Mouse (Mus musculus) ZHBTc4 (cell line): ENCODE data around the gene Gm572.

ENCODE experiments used
- DNase-seq: peaks from one replicate; pipeline ENCODE4 v3.0.0-alpha.2; 2011; ENCODE audit warnings: low read depth, low spot score

Gene Gm572

DNA sequence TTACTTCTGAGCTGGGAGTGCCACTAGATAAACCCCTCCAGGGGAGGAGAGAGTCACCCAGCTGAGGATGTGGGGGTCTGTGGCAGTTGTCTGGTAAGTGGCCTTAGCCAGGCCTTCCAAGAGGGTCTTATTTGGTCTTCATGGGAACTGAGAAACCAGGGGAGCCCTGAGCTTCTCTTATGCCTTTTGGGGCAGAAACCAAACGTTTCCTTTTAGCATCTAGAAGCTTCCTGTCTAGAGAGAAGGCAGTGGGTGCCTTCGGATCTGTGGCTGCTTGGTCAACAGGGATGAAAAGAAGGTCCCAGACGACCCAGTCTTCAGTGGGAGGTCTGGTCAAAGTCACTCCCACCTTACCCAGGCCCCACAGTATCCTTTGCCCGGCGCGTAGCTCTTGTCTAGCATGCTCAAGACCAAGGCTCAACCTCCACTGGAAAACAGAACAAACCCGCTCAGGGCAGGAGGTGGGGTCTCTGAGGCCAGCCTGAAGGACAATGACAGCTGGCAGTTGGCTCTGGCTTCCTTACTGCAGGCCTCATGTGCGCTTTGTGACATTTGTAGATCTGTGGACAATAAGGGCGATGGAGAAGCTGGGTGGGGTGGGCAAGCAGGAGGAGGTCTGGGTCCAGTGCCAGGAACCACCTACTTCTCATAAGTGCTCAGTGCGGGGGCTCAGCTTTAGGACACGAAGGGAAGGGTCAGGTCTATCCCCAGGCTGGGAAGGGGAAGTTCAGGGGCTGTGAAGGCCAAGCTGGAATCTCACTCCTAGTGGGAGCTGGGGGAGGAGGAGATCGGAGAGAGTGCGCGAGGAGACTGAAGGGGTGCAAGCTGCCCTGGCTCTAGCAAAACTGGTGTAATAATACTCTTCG lies at the start of gene Gm572:
Gm572 (plus strand) TSS at position 27 of the 866 bp plus-strand sequence.
- no peak for DNase-seq

GRCm38 (mm10) chr4:148593996-148594395 lies 49.1 kb upstream of the Gm572 start:
- DNase-seq, result no peak

- no peak for DNase-seq
These were observed 47.2 kb upstream of the Gm572 start for GRCm38 (mm10) chr4:148595916-148596315.

DNA sequence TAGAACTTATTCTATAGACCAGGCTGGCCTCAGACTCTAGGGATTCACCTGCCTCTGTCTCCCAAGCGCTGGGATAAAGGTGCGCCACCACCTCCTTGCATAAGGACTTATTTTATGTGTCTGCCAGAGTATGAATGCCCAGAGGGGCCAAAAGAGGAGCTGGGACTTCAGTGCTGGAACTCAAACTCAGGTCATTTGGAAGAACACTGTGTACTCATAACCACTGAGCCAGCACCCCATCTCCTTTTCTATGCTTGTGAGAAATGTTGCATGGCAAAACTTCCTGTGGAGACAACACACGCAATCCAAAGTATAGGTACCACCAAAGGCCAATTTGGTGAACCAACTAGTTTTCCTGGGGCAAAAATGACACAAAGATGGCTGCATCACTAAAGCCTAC lies 46.4 kb upstream of the Gm572 start:
- no peak for DNase-seq

GRCm38 (mm10) chr4:148598826-148599225 lies 44.3 kb upstream of the Gm572 start:
- peak; percentile 37 for DNase-seq

GRCm38 (mm10) chr4:148600316-148600715 lies 42.8 kb upstream of the Gm572 start:
- peak; percentile 56 for DNase-seq

DNA sequence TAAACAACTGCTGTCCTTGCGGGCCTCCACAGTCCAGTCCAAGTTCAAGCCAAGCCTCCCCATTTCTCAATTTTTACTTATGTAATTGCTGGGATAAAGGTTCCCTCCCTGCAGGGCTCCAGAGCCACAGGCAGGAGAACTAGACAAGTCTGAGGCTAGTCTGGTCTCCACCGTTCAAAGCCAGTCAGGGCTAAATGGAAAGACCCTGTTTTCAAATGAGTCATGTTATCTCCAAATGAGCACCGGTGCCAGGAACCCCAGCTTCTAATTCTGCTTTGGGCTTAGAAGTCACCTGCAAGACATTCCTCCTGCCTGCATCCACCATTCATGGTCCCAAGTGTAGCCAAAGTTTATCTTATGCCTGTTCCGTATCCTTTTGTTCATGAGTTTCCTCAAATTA lies 41.2 kb upstream of the Gm572 start:
- DNase-seq, result no peak

- no peak for DNase-seq
These were observed 40.6 kb upstream of the Gm572 start, which contains the start of gene Masp2 for GRCm38 (mm10) chr4:148602357-148603120. Gene Masp2, plus strand, starts transcription at chr4:148602554.

GRCm38 (mm10) chr4:148603376-148604139 lies 39.6 kb upstream of the Gm572 start:
- peak; percentile 63 for DNase-seq

GRCm38 (mm10) chr4:148604141-148604540 lies 39.0 kb upstream of the Gm572 start:
- no peak for DNase-seq

- peak; percentile 86 for DNase-seq
These were observed 38.5 kb upstream of the Gm572 start for GRCm38 (mm10) chr4:148604541-148605165.

- peak; percentile 89 for DNase-seq
These were observed 35.4 kb upstream of the Gm572 start for GRCm38 (mm10) chr4:148607758-148608157.

GRCm38 (mm10) chr4:148609805-148610204 lies 33.3 kb upstream of the Gm572 start:
- DNase-seq, result no peak

- DNase-seq, result no peak
These were observed 32.3 kb upstream of the Gm572 start for GRCm38 (mm10) chr4:148610631-148611364.

GRCm38 (mm10) chr4:148612557-148612956 lies 30.6 kb upstream of the Gm572 start:
- DNase-seq, result no peak

GRCm38 (mm10) chr4:148613738-148614137 lies 29.4 kb upstream of the Gm572 start:
- DNase-seq, result peak; percentile 68

DNA sequence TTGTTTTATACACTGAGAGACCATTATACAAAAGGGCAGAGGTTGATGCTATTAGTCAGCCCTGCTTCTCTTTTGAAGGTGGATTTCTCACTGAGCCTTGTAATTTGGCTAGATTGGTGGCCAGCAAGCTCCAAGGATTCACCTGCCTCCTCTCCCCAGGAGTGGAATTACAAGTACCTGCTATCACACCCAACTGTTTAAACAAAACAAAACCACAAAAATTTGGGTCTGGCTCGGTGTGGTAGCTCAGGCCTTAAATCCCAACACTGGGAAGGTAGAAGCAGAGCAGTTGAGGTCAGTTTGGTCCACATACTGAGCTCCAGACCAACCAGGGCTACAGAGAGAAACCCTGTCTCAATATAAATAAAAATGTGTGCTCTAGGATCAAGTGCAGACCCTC lies 23.3 kb upstream of the Gm572 start:
- DNase-seq, result no peak

- DNase-seq, result no peak
These were observed 22.4 kb upstream of the Gm572 start for GRCm38 (mm10) chr4:148620718-148621117.

GRCm38 (mm10) chr4:148622485-148622884 lies 20.6 kb upstream of the Gm572 start:
- no peak for DNase-seq

DNA sequence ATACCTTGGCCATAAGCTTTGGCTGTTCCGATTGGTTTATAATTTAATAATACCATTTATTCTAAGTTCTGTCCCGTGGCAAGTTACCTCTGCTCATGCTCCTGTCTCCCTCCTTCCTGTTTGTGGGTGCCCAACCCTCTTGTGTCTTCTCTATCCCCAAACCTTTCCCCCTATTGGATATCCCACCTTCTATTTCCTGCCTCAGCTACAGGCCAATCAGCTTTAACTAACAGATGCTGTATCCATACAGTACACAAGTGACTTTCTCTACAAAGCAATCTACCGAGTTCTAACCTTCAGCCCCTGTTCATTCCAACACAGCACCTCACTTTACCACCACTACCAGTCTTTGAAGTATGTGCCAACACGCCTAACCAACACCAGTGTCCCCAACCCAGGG lies 19.5 kb upstream of the Gm572 start:
- peak; percentile 62 for DNase-seq

GRCm38 (mm10) chr4:148625010-148625409 lies 18.1 kb upstream of the Gm572 start:
- peak; percentile 65 for DNase-seq
